Mouse (Mus musculus) c-Kit-positive CD71-positive TER-119-positive erythroid progenitor cells, embryonic 14.5 days (primary cell): ENCODE measurements at regions not wholly inside any gene's neighbourhood (a gene's known extent, or its start where the extent isn't known, plus 50 kb on each side); places are given as distances from the start of the nearest gene placed in this dataset.

ENCODE experiments used
- DNase-seq: peaks from one replicate; pipeline ENCODE4 v3.0.0-alpha.2; 2013; ENCODE audit warnings: low spot score

- DNase-seq, result no peak
Observed at GRCm38 (mm10) chr4:98282275-98282674, 100.8 kb downstream of the Tm2d1 start.

- no peak for DNase-seq
Observed at GRCm38 (mm10) chr4:98258336-98258735, 124.8 kb downstream of the Tm2d1 start.

- DNase-seq, result no peak
Observed at GRCm38 (mm10) chr4:98257711-98258110, 125.4 kb downstream of the Tm2d1 start.

GRCm38 (mm10) chr4:98254856-98255853, 128.0 kb downstream of the Tm2d1 start:
- no peak for DNase-seq

GRCm38 (mm10) chr4:98243941-98244929, 138.9 kb downstream of the Tm2d1 start:
- DNase-seq, result no peak

GRCm38 (mm10) chr4:98243502-98243901, 139.6 kb downstream of the Tm2d1 start:
- peak; percentile 56 for DNase-seq

GRCm38 (mm10) chr4:98241921-98242320, 141.2 kb downstream of the Tm2d1 start:
- DNase-seq, result no peak

- DNase-seq, result peak; percentile 21
Observed at GRCm38 (mm10) chr4:98240289-98240688, 142.8 kb downstream of the Tm2d1 start.

- DNase-seq, result no peak
Observed at GRCm38 (mm10) chr4:98238075-98238474, 145.0 kb downstream of the Tm2d1 start.

- no peak for DNase-seq
Observed at GRCm38 (mm10) chr4:98237475-98237874, 145.6 kb downstream of the Tm2d1 start.

GRCm38 (mm10) chr4:98236006-98236783, 146.9 kb downstream of the Tm2d1 start:
- DNase-seq, result no peak

- no peak for DNase-seq
Observed at GRCm38 (mm10) chr4:98228193-98228592, 154.9 kb downstream of the Tm2d1 start.

GRCm38 (mm10) chr4:98224366-98224765, 158.7 kb downstream of the Tm2d1 start:
- no peak for DNase-seq

GRCm38 (mm10) chr4:98223429-98223828, 159.7 kb downstream of the Tm2d1 start:
- DNase-seq, result no peak

GRCm38 (mm10) chr4:98221566-98221965, 161.5 kb downstream of the Tm2d1 start:
- DNase-seq, result no peak

GRCm38 (mm10) chr4:98215218-98215617, 167.9 kb downstream of the Tm2d1 start:
- DNase-seq, result no peak

- DNase-seq, result no peak
Observed at GRCm38 (mm10) chr4:98207446-98207845, 175.7 kb downstream of the Tm2d1 start.

GRCm38 (mm10) chr4:98206245-98206970, 176.7 kb downstream of the Tm2d1 start:
- DNase-seq, result no peak

GRCm38 (mm10) chr4:98203129-98203528, 180.0 kb downstream of the Tm2d1 start:
- no peak for DNase-seq

GRCm38 (mm10) chr4:98202232-98202631, 180.9 kb downstream of the Tm2d1 start:
- DNase-seq, result no peak

- no peak for DNase-seq
Observed at GRCm38 (mm10) chr4:98201102-98201501, 182.0 kb downstream of the Tm2d1 start.
